23 mouse cellular contexts compared by ENCODE assay signal in genomic region chr13:112411216-112411822, GRCm38 (mm10). TPM values are rescaled to one million over a fixed set of nuclear protein-coding genes. Genes with fewer than 3 reads are reported as not detected.
A peak's percentile ranks its signal among the peaks of the same experiment; 100 is the strongest.
DNase-seq lines count a peak whose midpoint lies in the region; ATAC-seq lines count a peak whose summit lies in the region.
"Had no signal": no experiment of that assay in that cellular context is flagged by ENCODE, and none has a peak within 500 bp of the region (broad histone marks: within the 10 kb centered on the region; RNA-seq: fewer than 3 reads in every experiment).

No protein-coding gene starts in this region.

- H3K27ac ChIP-seq in kidney, embryonic 15.5 days: 0 out of 2 replicates have a peak overlapping the region, but pooled peaks have one; percentile 22
- H3K27ac ChIP-seq: forebrain, embryonic 13.5 days; left cerebral cortex, adult 2 months; liver, embryonic 14.5 days; midbrain, embryonic 15.5 days; neural tube, embryonic 15.5 days had no signal

- H3K36me3 ChIP-seq in kidney, embryonic 15.5 days: no peaks in the 10 kb centered on the region
- H3K36me3 ChIP-seq: midbrain, embryonic 15.5 days; neural tube, embryonic 15.5 days had no signal

- DNase-seq in kidney, postnatal 4 days: no peak
- peak; percentile 17 for DNase-seq in embryo, embryonic 9.5 days (ENCODE audit: extremely low spot score)
- DNase-seq in lung, postnatal 10 days: peak; percentile 46
- peak; percentile 37 for DNase-seq in yolk sac, embryonic 10.5 days (ENCODE audit: low spot score)
- DNase-seq in cerebellum, adult 9-11 months: no peak
- no peak for DNase-seq in thymus, postnatal 14 days
- DNase-seq: adrenal gland, postnatal 14 days; cerebellum, postnatal 14 days; gastrocnemius, postnatal 10 days; heart, adult 18-20 months; heart, postnatal 36 days; kidney, adult 11 months; kidney, postnatal 10 days; layer of hippocampus, adult 9-11 months; thymus, postnatal 36 days had no signal

- whole genome bisulfite sequencing in kidney, embryonic 15.5 days: 46% methylated on average over 5 of the region's 5 CpGs

- no peaks in the 10 kb centered on the region for H3K9me3 ChIP-seq in kidney, embryonic 15.5 days (replicated peaks)
- H3K9me3 ChIP-seq: forebrain, embryonic 13.5 days; midbrain, embryonic 15.5 days; neural tube, embryonic 15.5 days had no signal

- H3K4me2 ChIP-seq in kidney, embryonic 15.5 days: no peak overlapping the region
- H3K4me2 ChIP-seq: forebrain, embryonic 13.5 days; midbrain, embryonic 15.5 days; neural tube, embryonic 15.5 days had no signal

- H3K4me1 ChIP-seq in kidney, embryonic 15.5 days: peaks cover 7% of the 10 kb centered on the region
- H3K4me1 ChIP-seq: forebrain, embryonic 13.5 days; midbrain, embryonic 15.5 days; neural tube, embryonic 15.5 days had no signal

- H3K4me3 ChIP-seq in kidney, embryonic 15.5 days (replicated peaks): no peak overlapping the region
- H3K4me3 ChIP-seq: erythroblast, embryonic 14.5 days; forebrain, embryonic 13.5 days; left cerebral cortex, adult 2 months; midbrain, embryonic 15.5 days; neural tube, embryonic 15.5 days had no signal

- H3K27me3 ChIP-seq in kidney, embryonic 15.5 days: no peaks in the 10 kb centered on the region
- H3K27me3 ChIP-seq: CH12.LX; forebrain, embryonic 13.5 days; midbrain, embryonic 15.5 days; neural tube, embryonic 15.5 days had no signal

- no peak overlapping the region for H3K9ac ChIP-seq in kidney, embryonic 15.5 days
- H3K9ac ChIP-seq: forebrain, embryonic 13.5 days; liver, embryonic 14.5 days; midbrain, embryonic 15.5 days; neural tube, embryonic 15.5 days had no signal

- no peak for ATAC-seq in kidney, embryonic 15.5 days (replicated peaks; ENCODE audit: low FRiP score)
- ATAC-seq: forebrain, embryonic 13.5 days; midbrain, embryonic 15.5 days had no signal

RNA-seq across cellular contexts. Expression of gene Il6st, which starts 52.6 kb away (rescaled TPM):
- 35.4 and 40.4 TPM in 2 replicates for polyA plus RNA-seq in kidney, embryonic 15.5 days (2015; fragmentation: Nextera tagmentation; extraction: Ambion mirVana)

Comparison
In these comparisons a context has a peak if more than half of its experiments do, and no peak if none do; other contexts are left out.
1. DNase-seq: peak in embryo, embryonic 9.5 days (single experiment), lung, postnatal 10 days (single experiment) and yolk sac, embryonic 10.5 days (single experiment); none in kidney, postnatal 4 days (0 of 2), cerebellum, adult 9-11 months (single experiment) and thymus, postnatal 14 days (single experiment).